Mouse (Mus musculus) kidney, embryonic 15.5 days (tissue): Measurements from ENCODE around the gene Cryba1. TPM values are rescaled to one million over a fixed set of nuclear protein-coding genes. Genes with fewer than 3 reads are reported as not detected.

Experiments
- ATAC-seq: fragments of 200-750 bp; cut with Nextera tagmentation; replicated peaks from 2 replicates; pipeline ENCODE4 v1.8.0; 2017; ENCODE audit warnings: moderate TSS enrichment; ENCODE audit not compliant: low FRiP score
- H3K27ac ChIP-seq: fragments of 300-500 bp; sonication (generic); 2 replicates; pipeline ENCODE4 v1.5.1; 2015; ENCODE audit warnings: mild to moderate bottlenecking, inconsistent platforms
- H3K27me3 ChIP-seq: fragments of 300-500 bp; sonication (generic); 2 replicates; pipeline ENCODE4 v1.6.1; 2015; ENCODE audit warnings: inconsistent platforms
- H3K36me3 ChIP-seq: fragments of 300-500 bp; sonication (generic); 2 replicates; pipeline ENCODE4 v1.6.1; 2015; ENCODE audit warnings: inconsistent platforms
- H3K4me1 ChIP-seq: fragments of 300-500 bp; sonication (generic); 2 replicates; pipeline ENCODE4 v1.6.1; 2015; ENCODE audit warnings: inconsistent platforms
- H3K4me2 ChIP-seq: fragments of 300-500 bp; sonication (generic); 2 replicates; pipeline ENCODE4 v1.6.1; 2015; ENCODE audit warnings: moderate library complexity, mild to moderate bottlenecking, inconsistent platforms
- H3K4me3 ChIP-seq: fragments of 300-500 bp; sonication (generic); replicated peaks from 2 replicates; pipeline ENCODE4 v1.5.1; 2015; ENCODE audit warnings: mild to moderate bottlenecking, inconsistent platforms
- H3K9ac ChIP-seq: fragments of 300-500 bp; sonication (generic); 2 replicates; pipeline ENCODE4 v1.6.1; 2015; ENCODE audit warnings: mild to moderate bottlenecking, inconsistent platforms
- H3K9me3 ChIP-seq: fragments of 300-500 bp; sonication (generic); replicated peaks from 2 replicates; pipeline ENCODE4 v1.6.1; 2016; ENCODE audit warnings: inconsistent platforms
- WGBS: fragments of 180-500 bp; shearing (Covaris S2); methylation state at CpG from one replicate; pipeline ENCODE4 v1.1.7; 2015; ENCODE audit warnings: mixed read lengths; 5-methylcytosine and 5-hydroxymethylcytosine counted together
- polyA plus RNA-seq: library from polyadenylated mRNA; unstranded; fragments of >200 nt; fragmentation: Nextera tagmentation; extraction: Ambion mirVana; gene quantifications from 2 replicates; pipeline ENCODE4 v1.2.1, GENCODE M21; 2015

Gene Cryba1
- polyA plus RNA-seq, 1 experiment from 2014 or later, result not detected

DNA sequence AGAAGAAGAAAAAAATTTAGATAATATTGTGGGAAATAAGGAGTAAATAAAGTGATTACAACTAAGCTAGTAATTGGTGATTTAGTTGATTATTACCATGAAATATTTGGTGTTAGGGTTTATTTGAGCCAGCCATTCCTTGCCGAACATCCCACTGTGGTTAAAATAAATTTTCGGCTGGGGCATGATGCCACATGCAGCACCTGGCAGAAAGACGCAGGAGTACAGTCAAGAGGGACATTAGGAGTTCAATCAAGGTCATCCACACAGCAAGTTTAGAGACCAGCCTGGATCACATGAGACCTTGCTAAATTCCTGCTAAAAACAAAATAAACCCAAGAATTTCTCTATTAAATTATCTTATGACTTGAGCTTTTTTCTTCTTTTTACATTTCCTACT lies 16.0 kb downstream of the Cryba1 start:
- no peaks in the 10 kb centered on the region for H3K4me1 ChIP-seq
- peaks cover 70% of the 10 kb centered on the region for H3K36me3 ChIP-seq
- no peak overlapping the region for H3K9ac ChIP-seq
- WGBS, result 72% methylated on average over 3 of the region's 3 CpGs
- no peaks in the 10 kb centered on the region for H3K27me3 ChIP-seq
- ATAC-seq, result no peak
- no peaks in the 10 kb centered on the region for H3K9me3 ChIP-seq
- no peak overlapping the region for H3K27ac ChIP-seq
- no peak overlapping the region for H3K4me2 ChIP-seq
- no peak overlapping the region for H3K4me3 ChIP-seq

DNA sequence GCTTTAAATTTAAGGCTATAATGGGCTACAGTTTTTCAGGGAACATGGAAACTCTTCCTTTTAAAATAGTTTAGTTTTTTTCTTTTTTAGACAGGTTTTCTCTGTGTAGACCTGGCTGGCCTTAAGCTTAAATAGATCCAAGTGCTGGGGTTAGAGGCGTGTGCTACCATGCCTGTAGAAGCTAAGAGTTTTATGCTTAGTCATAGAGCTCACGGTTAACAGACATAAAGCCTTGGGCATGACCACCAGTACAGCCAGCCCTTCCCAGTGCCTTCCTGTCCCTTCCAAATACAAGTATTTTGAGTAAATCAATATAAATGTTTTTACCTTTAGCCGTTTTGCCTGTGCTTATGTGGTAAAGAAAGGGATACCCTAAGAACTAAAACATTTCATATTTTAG lies 19.2 kb downstream of the Cryba1 start:
- Histone ChIP-seq H3K4me2 (no peak overlapping the region), H3K36me3 (peaks cover 75% of the 10 kb centered on the region), H3K4me1 (no peaks in the 10 kb centered on the region), H3K27ac (no peak overlapping the region), H3K9ac (no peak overlapping the region), H3K4me3 (no peak overlapping the region), H3K9me3 (no peaks in the 10 kb centered on the region), H3K27me3 (no peaks in the 10 kb centered on the region)
- 95% methylated on average over 3 of the region's 3 CpGs for WGBS
- ATAC-seq, result no peak

DNA sequence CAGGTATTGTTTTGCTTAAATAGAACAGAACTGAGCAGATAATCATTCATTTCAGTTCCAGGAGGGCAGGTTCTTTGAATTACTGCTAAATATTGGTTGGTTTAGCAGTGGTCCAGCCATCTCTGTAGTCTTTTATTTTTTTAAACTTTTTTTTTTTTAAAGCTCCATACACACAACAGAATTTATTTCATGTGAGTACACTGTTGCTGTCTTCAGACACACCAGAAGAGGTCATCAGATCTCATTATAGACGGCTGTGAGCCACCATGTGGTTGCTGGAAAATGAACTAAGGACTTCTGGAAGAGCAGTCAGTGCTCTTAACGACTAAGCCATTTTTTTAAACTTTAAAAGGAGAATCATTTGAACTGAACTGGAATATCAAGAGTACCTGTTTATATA lies 27.9 kb downstream of the Cryba1 start:
- Histone ChIP-seq H3K27me3 (no peaks in the 10 kb centered on the region), H3K4me1 (peaks cover 5% of the 10 kb centered on the region; the same call in 1 of the 2 replicates), H3K4me2 (no peak overlapping the region), H3K9me3 (no peaks in the 10 kb centered on the region), H3K9ac (no peak overlapping the region), H3K27ac (no peak overlapping the region), H3K4me3 (no peak overlapping the region), H3K36me3 (peaks cover 75% of the 10 kb centered on the region)
- WGBS, result 64% methylated on average over 2 of the region's 2 CpGs
- no peak for ATAC-seq

DNA sequence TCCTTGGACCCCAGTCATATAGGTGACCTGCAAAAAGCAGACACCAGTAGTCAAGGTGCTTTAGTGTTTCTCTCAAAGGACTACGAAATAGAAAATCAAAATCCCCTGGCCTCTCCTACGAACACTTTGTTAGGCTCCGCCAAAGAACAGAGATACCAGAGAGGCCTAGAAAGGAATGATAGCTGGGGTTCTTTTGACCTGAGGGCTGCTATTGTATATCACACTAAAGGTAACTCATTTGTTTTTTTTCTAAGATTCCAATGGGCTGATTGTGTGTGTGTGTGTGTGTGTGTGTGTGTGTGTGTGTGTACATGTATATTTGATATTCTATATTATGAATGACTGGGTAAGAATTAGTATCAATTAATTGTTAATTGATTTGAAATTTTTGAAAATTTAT lies 32.1 kb downstream of the Cryba1 start:
- no peak overlapping the region for H3K9ac ChIP-seq
- H3K9me3 ChIP-seq, result no peaks in the 10 kb centered on the region
- H3K27ac ChIP-seq, result no peak overlapping the region
- no peak overlapping the region for H3K4me3 ChIP-seq
- no peak for ATAC-seq
- peaks cover 10% of the 10 kb centered on the region for H3K4me1 ChIP-seq
- no peaks in the 10 kb centered on the region for H3K27me3 ChIP-seq
- 91% methylated on average over 3 of the region's 3 CpGs for WGBS
- H3K36me3 ChIP-seq, result peaks cover 67% of the 10 kb centered on the region
- no peak overlapping the region for H3K4me2 ChIP-seq

DNA sequence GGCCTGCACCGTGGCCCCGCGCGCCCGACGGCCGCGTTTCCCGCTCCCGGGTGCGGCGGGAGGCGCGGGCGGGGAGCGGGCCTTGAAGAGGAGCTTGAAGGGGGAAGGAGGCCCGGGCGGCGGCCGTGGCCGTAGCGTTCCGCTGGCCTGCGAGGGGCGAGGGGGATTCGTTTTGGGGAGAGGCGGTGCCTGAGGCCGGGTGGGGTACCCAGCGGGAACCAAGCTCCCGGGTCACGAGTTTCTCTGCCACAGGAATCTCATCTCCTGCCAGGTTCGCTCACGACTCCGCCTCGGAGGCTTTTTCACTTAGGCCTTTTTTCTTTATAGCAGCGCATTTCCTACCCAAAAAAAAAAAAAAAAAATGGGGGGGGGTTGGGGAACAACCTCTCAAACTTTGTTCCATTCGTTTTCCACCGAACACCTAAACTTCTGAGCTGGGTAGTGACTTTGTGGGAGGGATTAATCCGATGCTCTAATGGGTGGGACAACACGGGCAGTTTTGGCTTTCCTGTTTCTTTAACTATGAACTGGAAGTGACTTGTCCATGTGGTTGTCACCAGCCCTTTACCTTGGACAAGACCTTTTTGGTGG lies 37.4 kb downstream of the Cryba1 start:
- H3K9ac ChIP-seq, result peak overlapping the region; percentile 94
- under 1% methylated on average over 32 of the region's 40 CpGs for WGBS
- H3K27ac ChIP-seq, result peak overlapping the region; percentile 99
- H3K4me1 ChIP-seq, result peaks cover 8% of the 10 kb centered on the region
- H3K9me3 ChIP-seq, result no peaks in the 10 kb centered on the region
- 0 out of 2 replicates have a peak, but pooled peaks have one; percentile 0 for ATAC-seq
- peak overlapping the region; percentile 60 for H3K4me2 ChIP-seq
- no peaks in the 10 kb centered on the region for H3K27me3 ChIP-seq
- H3K4me3 ChIP-seq, result peak overlapping the region; percentile 100
- H3K36me3 ChIP-seq, result peaks cover 26% of the 10 kb centered on the region

DNA sequence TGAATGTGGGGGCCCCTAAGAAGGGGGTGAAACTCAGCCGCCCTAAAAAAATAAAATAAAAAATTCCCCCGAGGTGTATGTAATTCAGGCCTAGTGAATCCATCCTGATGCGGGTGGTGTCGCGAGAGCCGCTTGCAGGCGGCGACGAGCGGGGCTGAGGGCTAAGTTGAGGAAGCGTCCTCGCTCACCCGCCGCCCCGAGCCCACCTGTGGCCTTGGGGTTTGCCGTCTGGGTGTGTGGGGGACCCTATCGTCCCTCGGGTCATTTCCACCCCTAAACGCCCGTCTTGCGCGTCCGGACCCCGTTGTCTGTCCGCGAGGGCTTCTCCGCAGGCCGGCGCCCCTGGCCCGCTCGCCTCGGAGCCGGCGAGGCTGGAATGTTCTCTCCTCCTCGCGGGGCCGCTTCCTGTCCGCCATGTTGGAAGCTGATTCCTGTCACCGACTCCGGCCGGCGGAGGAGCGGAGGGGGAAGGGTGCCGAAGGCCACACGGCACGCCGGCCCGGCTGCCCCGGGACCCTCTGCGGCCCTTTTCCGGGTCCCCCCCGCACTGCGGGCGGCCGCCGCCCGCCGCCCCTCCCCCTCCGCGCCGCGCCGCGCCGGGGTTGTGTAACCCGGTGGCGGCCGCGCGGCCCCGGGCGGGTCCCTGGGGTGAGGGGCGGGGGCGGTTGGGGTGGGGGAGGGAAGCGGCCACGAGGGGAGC lies 38.1 kb downstream of the Cryba1 start:
- H3K4me3 ChIP-seq, result peak overlapping the region; percentile 100
- peaks cover 20% of the 10 kb centered on the region for H3K36me3 ChIP-seq
- peak overlapping the region; percentile 60 for H3K4me2 ChIP-seq
- H3K4me1 ChIP-seq, result peaks cover 8% of the 10 kb centered on the region
- peak overlapping the region; percentile 94 for H3K9ac ChIP-seq
- no peaks in the 10 kb centered on the region for H3K9me3 ChIP-seq
- under 1% methylated on average over 46 of the region's 76 CpGs for WGBS
- peak; percentile 37 for ATAC-seq
- H3K27ac ChIP-seq, result peak overlapping the region; percentile 99
- H3K27me3 ChIP-seq, result no peaks in the 10 kb centered on the region

DNA sequence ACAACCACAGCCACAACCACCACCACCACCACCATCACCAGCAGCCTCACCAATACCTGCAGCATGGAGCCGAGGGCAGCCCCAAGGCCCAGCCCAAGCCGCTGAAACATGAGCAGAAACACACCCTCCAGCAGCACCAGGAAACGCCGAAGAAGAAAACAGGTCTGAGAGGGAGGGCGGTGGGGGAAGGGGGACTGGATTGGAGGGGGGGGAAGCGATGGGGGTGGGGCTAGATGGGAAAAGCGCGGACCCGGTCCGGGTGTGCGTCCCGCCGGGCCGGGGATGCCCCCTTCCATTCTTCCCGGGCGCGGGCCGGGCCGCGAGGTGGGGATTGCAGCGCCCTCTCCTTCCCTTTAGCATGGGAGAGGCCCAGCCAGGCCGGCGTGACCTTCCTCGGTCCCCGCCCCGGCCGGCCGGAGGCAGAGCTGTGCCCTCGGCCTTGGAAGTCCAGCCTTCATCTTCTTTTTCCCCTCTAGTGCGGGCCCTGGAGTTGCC lies 38.7 kb downstream of the Cryba1 start:
- Histone ChIP-seq H3K9me3 (no peaks in the 10 kb centered on the region), H3K4me3 (peak overlapping the region; percentile 100), H3K36me3 (peaks cover 14% of the 10 kb centered on the region), H3K9ac (peak overlapping the region; percentile 94), H3K27me3 (no peaks in the 10 kb centered on the region), H3K4me1 (peaks cover 8% of the 10 kb centered on the region), H3K27ac (peak overlapping the region; percentile 99), H3K4me2 (peak overlapping the region; percentile 60)
- ATAC-seq, result peak; percentile 40
- 1% methylated on average over 25 of the region's 30 CpGs for WGBS

DNA sequence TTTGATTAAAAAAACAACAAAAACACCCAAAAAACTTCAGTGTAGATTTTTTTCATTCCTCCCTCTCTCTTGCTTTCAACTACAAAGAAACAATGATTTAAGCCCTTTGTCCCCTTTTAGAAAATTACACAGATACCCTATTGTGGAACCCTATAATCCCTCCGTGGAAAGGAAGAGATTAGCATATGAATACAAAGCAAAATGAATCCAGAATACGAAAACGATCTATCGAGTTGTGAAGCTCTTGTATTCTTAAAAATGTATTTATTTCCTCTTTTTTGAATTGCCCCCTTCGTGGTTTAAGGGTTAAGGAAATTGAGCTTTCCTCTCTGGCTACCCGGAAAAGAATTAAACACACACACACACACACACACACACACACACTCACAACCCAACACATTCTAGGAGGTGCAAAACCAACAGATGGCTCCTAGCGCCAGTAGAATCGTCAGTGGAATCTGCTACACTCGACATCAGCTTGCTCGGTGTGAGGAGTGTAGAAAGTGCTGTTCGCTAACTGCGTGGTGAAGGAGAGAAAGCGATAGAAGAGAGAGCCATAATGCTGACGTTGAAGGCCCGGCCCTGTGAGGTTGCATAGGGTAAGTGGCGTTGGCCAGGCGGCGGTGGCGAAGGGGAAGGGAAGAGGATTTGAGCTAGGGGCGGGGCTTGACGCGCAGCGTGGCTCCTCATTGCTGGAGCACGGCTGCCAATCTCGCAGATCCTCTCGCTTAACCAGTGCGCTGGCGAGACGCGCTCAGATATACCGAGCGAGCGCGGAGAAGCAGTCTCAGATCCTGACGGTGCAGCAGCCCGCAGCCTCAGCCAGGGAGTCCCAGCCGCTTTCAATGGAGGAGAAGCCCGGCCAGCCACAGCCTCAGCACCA lies 39.5 kb downstream of the Cryba1 start, which contains the start of gene Nufip2:
Gene Nufip2 (plus strand): TSS at position 773 of the 883 bp plus-strand sequence.
- Histone ChIP-seq H3K9ac (peak within 1 kb of the TSS; percentile 94), H3K4me1 (peaks cover 8% of the 10 kb centered on the region), H3K27me3 (no peaks in the 10 kb centered on the region), H3K4me3 (peak within 1 kb of the TSS; percentile 100), H3K4me2 (peak within 1 kb of the TSS; percentile 60), H3K9me3 (no peaks in the 10 kb centered on the region), H3K27ac (peak within 1 kb of the TSS; percentile 99), H3K36me3 (peaks cover 7% of the 10 kb centered on the region)
- WGBS, result under 1% methylated on average over 38 of the region's 38 CpGs
- peak; percentile 98 for ATAC-seq

DNA sequence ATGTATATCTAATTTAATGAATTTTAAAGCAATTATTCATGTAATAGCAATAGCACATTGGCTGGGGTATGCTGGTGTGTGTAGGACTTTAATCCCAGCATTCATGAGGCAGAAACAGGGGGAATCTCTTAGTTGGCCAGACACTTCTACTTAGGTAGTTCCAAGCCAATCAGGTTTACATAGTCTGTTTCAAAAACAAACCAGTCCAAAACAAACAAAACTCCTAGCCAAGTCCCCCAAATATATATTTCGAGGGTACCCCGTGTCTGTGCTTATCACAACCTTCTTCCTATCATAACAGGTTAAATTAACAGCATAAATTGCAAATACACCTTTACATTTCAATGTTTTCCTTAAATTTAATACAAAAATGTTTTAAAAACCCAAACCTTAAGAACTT lies 40.2 kb downstream of the Cryba1 start:
- Histone ChIP-seq H3K9ac (no peak overlapping the region), H3K36me3 (peaks cover under 1% of the 10 kb centered on the region), H3K4me1 (peaks cover 8% of the 10 kb centered on the region), H3K27me3 (no peaks in the 10 kb centered on the region), H3K9me3 (no peaks in the 10 kb centered on the region), H3K27ac (no peak overlapping the region), H3K4me2 (no peak overlapping the region), H3K4me3 (no peak overlapping the region)
- no peak for ATAC-seq
- WGBS, result 77% methylated on average over 2 of the region's 2 CpGs

DNA sequence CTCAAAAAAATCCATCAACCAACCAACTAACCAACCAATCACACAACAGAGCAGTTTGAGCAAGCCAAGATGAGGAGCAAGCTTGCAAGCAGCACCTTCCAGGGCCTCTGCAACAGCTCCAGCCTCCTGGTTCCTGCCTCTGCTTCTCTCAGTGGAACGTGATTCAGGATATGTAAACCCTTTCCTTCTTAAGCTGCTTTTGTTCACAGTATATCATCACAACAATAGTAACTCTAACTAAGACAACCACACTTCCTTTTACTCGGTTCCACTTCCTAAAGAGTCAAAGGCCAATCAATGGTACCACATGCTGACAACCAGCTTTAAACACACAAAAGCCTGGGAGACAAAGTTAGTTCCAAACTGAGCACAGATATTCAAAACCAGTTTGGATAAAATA lies 45.1 kb downstream of the Cryba1 start:
- ATAC-seq, result no peak
- WGBS, result 16% methylated on average over 2 of the region's 2 CpGs
- no peak overlapping the region for H3K4me3 ChIP-seq
- H3K9me3 ChIP-seq, result no peaks in the 10 kb centered on the region
- no peak overlapping the region for H3K9ac ChIP-seq
- no peak overlapping the region for H3K27ac ChIP-seq
- H3K36me3 ChIP-seq, result no peaks in the 10 kb centered on the region
- no peaks in the 10 kb centered on the region for H3K27me3 ChIP-seq
- H3K4me2 ChIP-seq, result no peak overlapping the region
- H3K4me1 ChIP-seq, result 0 out of 2 replicates have a peak, but pooled peaks cover 2% of the 10 kb centered on the region

DNA sequence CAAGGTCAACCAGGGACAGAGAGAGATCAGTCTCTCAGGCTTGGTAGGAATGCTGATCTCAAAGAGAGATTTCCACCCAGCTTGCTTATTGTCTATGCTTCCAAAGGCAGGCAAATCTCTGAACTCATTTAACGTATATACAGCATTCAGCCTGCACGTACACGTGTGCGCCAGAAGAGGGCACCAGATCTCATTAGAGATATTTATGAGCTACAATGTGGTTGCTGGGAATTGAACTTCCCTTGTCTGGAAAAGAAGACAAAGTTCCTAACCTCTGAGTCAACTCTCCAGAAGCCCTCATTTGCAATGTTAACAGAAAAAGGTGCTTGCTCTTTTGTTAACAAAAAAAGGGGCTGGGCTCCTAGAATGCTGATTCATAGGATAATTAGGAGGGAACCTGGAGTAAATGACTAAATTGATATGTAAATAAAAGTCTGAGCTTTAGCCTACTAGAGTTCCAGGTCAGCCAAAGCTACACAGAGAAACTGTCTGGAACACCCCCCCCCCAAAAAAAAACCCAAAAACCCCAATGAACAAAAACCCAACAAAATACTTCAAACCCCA lies 51.6 kb downstream of the Cryba1 start:
- Histone ChIP-seq H3K36me3 (no peaks in the 10 kb centered on the region), H3K27ac (no peak overlapping the region), H3K4me1 (no peaks in the 10 kb centered on the region), H3K27me3 (no peaks in the 10 kb centered on the region), H3K9me3 (0 out of 2 replicates have a peak, but pooled peaks cover 6% of the 10 kb centered on the region), H3K9ac (no peak overlapping the region), H3K4me3 (no peak overlapping the region), H3K4me2 (no peak overlapping the region)
- WGBS, result 65% methylated on average over 4 of the region's 4 CpGs
- no peak for ATAC-seq
